Mouse (Mus musculus) neural tube, embryonic 15.5 days (tissue): ENCODE results near the gene E130114P18Rik. TPM values are rescaled to one million over a fixed set of nuclear protein-coding genes. Genes with fewer than 3 reads are reported as not detected.

Source experiments
- ATAC-seq: fragments of 200-750 bp; cut with Nextera tagmentation; 2 replicates; pipeline ENCODE4 v1.8.0; 2017; ENCODE audit warnings: mild to moderate bottlenecking, moderate TSS enrichment, moderate library complexity; ENCODE audit not compliant: low FRiP score
- H3K27ac ChIP-seq: fragments of 300-500 bp; sonication (generic); replicated peaks from 2 replicates; pipeline ENCODE4 v1.5.1; 2015; ENCODE audit warnings: mild to moderate bottlenecking, inconsistent platforms
- H3K27me3 ChIP-seq: fragments of 300-500 bp; sonication (generic); replicated peaks from 2 replicates; pipeline ENCODE4 v1.6.1; 2015; ENCODE audit warnings: inconsistent platforms
- H3K36me3 ChIP-seq: fragments of 300-500 bp; sonication (generic); 2 replicates; pipeline ENCODE4 v1.6.1; 2015; ENCODE audit warnings: inconsistent platforms
- H3K4me1 ChIP-seq: fragments of 300-500 bp; sonication (generic); 2 replicates; pipeline ENCODE4 v1.6.1; 2015; ENCODE audit warnings: inconsistent platforms
- H3K4me2 ChIP-seq: fragments of 300-500 bp; sonication (generic); 2 replicates; pipeline ENCODE4 v1.6.1; 2015; ENCODE audit warnings: inconsistent platforms, mild to moderate bottlenecking, moderate library complexity
- H3K4me3 ChIP-seq: fragments of 300-500 bp; sonication (generic); replicated peaks from 2 replicates; pipeline ENCODE4 v1.5.1; 2015; ENCODE audit warnings: mild to moderate bottlenecking, inconsistent platforms
- H3K9ac ChIP-seq: fragments of 300-500 bp; sonication (generic); replicated peaks from 2 replicates; pipeline ENCODE4 v1.6.1; 2015; ENCODE audit warnings: mild to moderate bottlenecking, inconsistent platforms
- H3K9me3 ChIP-seq: fragments of 300-500 bp; sonication (generic); replicated peaks from 2 replicates; pipeline ENCODE4 v1.6.1; 2016; ENCODE audit warnings: inconsistent platforms
- WGBS: fragments of 180-500 bp; shearing (Covaris S2); methylation state at CpG from one replicate; pipeline ENCODE4 v1.1.7; 2015; ENCODE audit warnings: mixed read lengths; 5-methylcytosine and 5-hydroxymethylcytosine counted together
- polyA plus RNA-seq: library from polyadenylated mRNA; unstranded; fragments of >200 nt; fragmentation: Nextera tagmentation; extraction: Ambion mirVana; gene quantifications from 2 replicates; pipeline ENCODE4 v1.2.1, GENCODE M21; 2015

E130114P18Rik gene
- polyA plus RNA-seq, 1 experiment from 2014 or later: 18.4 TPM

- H3K4me2 ChIP-seq: no peak overlapping the region
- no peaks in the 10 kb centered on the region for H3K36me3 ChIP-seq
- H3K27me3 ChIP-seq: no peaks in the 10 kb centered on the region
- H3K9me3 ChIP-seq: no peaks in the 10 kb centered on the region
- H3K4me1 ChIP-seq: peaks cover 7% of the 10 kb centered on the region; the same call in 1 of the 2 replicates
- no peak overlapping the region for H3K27ac ChIP-seq
- no peak for ATAC-seq
- H3K4me3 ChIP-seq: no peak overlapping the region
- H3K9ac ChIP-seq: no peak overlapping the region
Measured at GRCm38 (mm10) chr4:97816001-97816400, 38.1 kb upstream of the E130114P18Rik start.

- no peak for ATAC-seq
- Histone ChIP-seq H3K4me1 (peaks cover 9% of the 10 kb centered on the region), H3K9ac (no peak overlapping the region), H3K4me2 (no peak overlapping the region), H3K27me3 (no peaks in the 10 kb centered on the region), H3K9me3 (no peaks in the 10 kb centered on the region), H3K36me3 (no peaks in the 10 kb centered on the region), H3K4me3 (no peak overlapping the region), H3K27ac (no peak overlapping the region)
- WGBS: 85% methylated on average over 7 of the region's 7 CpGs
Measured at GRCm38 (mm10) chr4:97814515-97814914, 36.6 kb upstream of the E130114P18Rik start.

DNA sequence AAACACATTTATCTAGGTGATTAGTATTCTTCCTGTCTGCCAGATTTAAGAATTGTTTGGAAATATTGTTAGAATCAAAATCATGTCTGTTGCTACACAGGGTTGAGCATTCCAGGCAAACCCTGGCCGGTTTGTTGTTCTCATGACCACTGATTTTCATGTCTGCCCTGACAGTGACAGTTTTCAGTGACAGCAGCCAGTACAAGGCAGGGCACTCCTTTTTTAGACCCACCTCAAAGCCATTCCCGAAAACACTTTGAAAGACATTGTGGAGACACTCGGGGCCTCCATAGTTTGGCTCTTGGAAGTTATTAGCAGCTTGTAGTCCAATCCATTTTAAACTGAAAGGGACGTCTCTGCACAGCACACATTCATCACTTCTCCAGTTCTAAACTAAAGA lies 36.1 kb upstream of the E130114P18Rik start:
- Histone ChIP-seq H3K27ac (no peak overlapping the region), H3K36me3 (no peaks in the 10 kb centered on the region), H3K9ac (no peak overlapping the region), H3K9me3 (no peaks in the 10 kb centered on the region), H3K4me3 (no peak overlapping the region), H3K27me3 (no peaks in the 10 kb centered on the region), H3K4me1 (peaks cover 9% of the 10 kb centered on the region), H3K4me2 (no peak overlapping the region)
- 71% methylated on average over 4 of the region's 4 CpGs for WGBS
- ATAC-seq: no peak

- Histone ChIP-seq H3K4me1 (peaks cover 9% of the 10 kb centered on the region), H3K9ac (no peak overlapping the region), H3K27ac (no peak overlapping the region), H3K4me3 (no peak overlapping the region), H3K36me3 (no peaks in the 10 kb centered on the region), H3K9me3 (no peaks in the 10 kb centered on the region), H3K27me3 (no peaks in the 10 kb centered on the region), H3K4me2 (no peak overlapping the region)
- 84% methylated on average over 5 of the region's 5 CpGs for WGBS
- no peak for ATAC-seq
Measured at GRCm38 (mm10) chr4:97813035-97813434, 35.2 kb upstream of the E130114P18Rik start.

GRCm38 (mm10) chr4:97810348-97810939 lies 32.6 kb upstream of the E130114P18Rik start:
- peaks cover 20% of the 10 kb centered on the region for H3K4me1 ChIP-seq
- no peaks in the 10 kb centered on the region for H3K36me3 ChIP-seq
- whole genome bisulfite sequencing: 80% methylated on average over 7 of the region's 7 CpGs
- no peak overlapping the region for H3K9ac ChIP-seq
- H3K4me3 ChIP-seq: no peak overlapping the region
- H3K27ac ChIP-seq: no peak overlapping the region
- H3K9me3 ChIP-seq: no peaks in the 10 kb centered on the region
- ATAC-seq: no peak
- no peak overlapping the region for H3K4me2 ChIP-seq
- no peaks in the 10 kb centered on the region for H3K27me3 ChIP-seq

- Histone ChIP-seq H3K4me1 (peaks cover 22% of the 10 kb centered on the region), H3K27me3 (no peaks in the 10 kb centered on the region), H3K9ac (no peak overlapping the region), H3K27ac (no peak overlapping the region), H3K4me3 (no peak overlapping the region), H3K36me3 (no peaks in the 10 kb centered on the region), H3K9me3 (no peaks in the 10 kb centered on the region), H3K4me2 (no peak overlapping the region)
- 62% methylated on average over 4 of the region's 4 CpGs for WGBS
- no peak for ATAC-seq
Measured at GRCm38 (mm10) chr4:97809582-97810295, 31.9 kb upstream of the E130114P18Rik start.

- Histone ChIP-seq H3K4me3 (no peak overlapping the region), H3K27ac (no peak overlapping the region), H3K9ac (no peak overlapping the region), H3K4me1 (peaks cover 21% of the 10 kb centered on the region), H3K27me3 (no peaks in the 10 kb centered on the region), H3K9me3 (no peaks in the 10 kb centered on the region), H3K4me2 (no peak overlapping the region), H3K36me3 (no peaks in the 10 kb centered on the region)
- 93% methylated on average over 3 of the region's 3 CpGs for WGBS
- ATAC-seq: no peak
Measured at GRCm38 (mm10) chr4:97808885-97809284, 31.0 kb upstream of the E130114P18Rik start.

DNA sequence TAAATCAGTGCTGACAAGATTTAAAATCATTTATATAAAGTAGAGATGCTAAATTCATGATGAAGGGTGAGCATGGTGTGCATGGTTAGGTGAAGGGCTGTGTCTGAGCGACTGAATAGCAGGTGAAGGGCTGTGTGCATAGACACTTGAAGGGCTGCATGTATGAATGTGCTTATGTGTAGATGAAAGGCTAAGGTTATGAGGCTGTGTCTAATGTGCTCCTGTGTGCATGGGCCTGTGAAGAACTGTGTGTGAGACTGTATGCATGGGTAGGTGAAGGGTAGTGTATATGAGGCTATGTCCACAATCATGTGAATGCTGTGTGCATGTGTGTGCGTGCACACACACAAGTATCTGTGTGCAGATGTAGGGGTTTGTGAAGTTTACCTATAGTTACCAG lies 29.0 kb upstream of the E130114P18Rik start:
- no peak overlapping the region for H3K4me2 ChIP-seq
- H3K4me3 ChIP-seq: no peak overlapping the region
- H3K36me3 ChIP-seq: 0 out of 2 replicates have a peak, but pooled peaks cover 3% of the 10 kb centered on the region
- H3K9ac ChIP-seq: no peak overlapping the region
- no peak overlapping the region for H3K27ac ChIP-seq
- peaks cover 21% of the 10 kb centered on the region for H3K4me1 ChIP-seq
- no peaks in the 10 kb centered on the region for H3K9me3 ChIP-seq
- H3K27me3 ChIP-seq: no peaks in the 10 kb centered on the region
- ATAC-seq: no peak
- 68% methylated on average over 2 of the region's 2 CpGs for WGBS

- Histone ChIP-seq H3K9me3 (no peaks in the 10 kb centered on the region), H3K4me2 (no peak overlapping the region), H3K27ac (no peak overlapping the region), H3K36me3 (0 out of 2 replicates have a peak, but pooled peaks cover 3% of the 10 kb centered on the region), H3K4me1 (peaks cover 21% of the 10 kb centered on the region), H3K4me3 (no peak overlapping the region), H3K9ac (no peak overlapping the region), H3K27me3 (no peaks in the 10 kb centered on the region)
- ATAC-seq: no peak
- 14% methylated on average over 7 of the region's 7 CpGs for WGBS
Measured at GRCm38 (mm10) chr4:97805896-97806808, 28.3 kb upstream of the E130114P18Rik start.

- no peak for ATAC-seq
- Histone ChIP-seq H3K4me1 (peaks cover 18% of the 10 kb centered on the region), H3K4me2 (no peak overlapping the region), H3K9me3 (no peaks in the 10 kb centered on the region), H3K27ac (no peak overlapping the region), H3K9ac (no peak overlapping the region), H3K27me3 (no peaks in the 10 kb centered on the region), H3K4me3 (no peak overlapping the region), H3K36me3 (0 out of 2 replicates have a peak, but pooled peaks cover 3% of the 10 kb centered on the region)
- WGBS: 34% methylated on average over 2 of the region's 2 CpGs
Measured at GRCm38 (mm10) chr4:97805255-97805654, 27.4 kb upstream of the E130114P18Rik start.

GRCm38 (mm10) chr4:97804638-97805037 lies 26.8 kb upstream of the E130114P18Rik start:
- no peak overlapping the region for H3K9ac ChIP-seq
- H3K4me3 ChIP-seq: no peak overlapping the region
- 0 out of 2 replicates have a peak, but pooled peaks cover 3% of the 10 kb centered on the region for H3K36me3 ChIP-seq
- no peaks in the 10 kb centered on the region for H3K27me3 ChIP-seq
- H3K4me1 ChIP-seq: peaks cover 16% of the 10 kb centered on the region
- H3K4me2 ChIP-seq: no peak overlapping the region
- no peaks in the 10 kb centered on the region for H3K9me3 ChIP-seq
- no peak overlapping the region for H3K27ac ChIP-seq
- ATAC-seq: no peak
- 46% methylated on average over 5 of the region's 5 CpGs for WGBS
